Mouse (Mus musculus) neural tube, embryonic 11.5 days (tissue): ENCODE results near the gene Crybg2. TPM values are rescaled to one million over a fixed set of nuclear protein-coding genes. Genes with fewer than 3 reads are reported as not detected.

Experiments
- ATAC-seq: fragments of 200-750 bp; cut with Nextera tagmentation; 2 replicates; pipeline ENCODE4 v1.8.0; 2017; ENCODE audit warnings: moderate number of reproducible peaks, mild to moderate bottlenecking, moderate TSS enrichment, moderate library complexity; ENCODE audit not compliant: insufficient read depth, low FRiP score, low TSS enrichment
- DNase-seq: peaks from one replicate; pipeline ENCODE4 v3.0.0-alpha.2; 2015; ENCODE audit warnings: low spot score
- H3K27ac ChIP-seq: fragments of 300-500 bp; sonication (generic); 2 replicates; pipeline ENCODE4 v1.5.1; 2014; ENCODE audit warnings: low read depth, mild to moderate bottlenecking, low read length
- H3K27me3 ChIP-seq: fragments of 300-500 bp; sonication (generic); 2 replicates; pipeline ENCODE4 v1.6.1; 2014; ENCODE audit warnings: mild to moderate bottlenecking, low read length, mixed read lengths; ENCODE audit not compliant: control insufficient read depth, insufficient read depth
- H3K36me3 ChIP-seq: fragments of 300-500 bp; sonication (generic); 2 replicates; pipeline ENCODE4 v1.6.1; 2014; ENCODE audit warnings: mild to moderate bottlenecking, low read length, moderate library complexity, mixed read lengths; ENCODE audit not compliant: control insufficient read depth, insufficient read depth
- H3K4me1 ChIP-seq: fragments of 300-500 bp; sonication (generic); 2 replicates; pipeline ENCODE4 v1.6.1; 2014; ENCODE audit warnings: low read length, mixed read lengths; ENCODE audit not compliant: control insufficient read depth, insufficient read depth
- H3K4me2 ChIP-seq: fragments of 300-500 bp; sonication (generic); 2 replicates; pipeline ENCODE4 v1.6.1; 2014; ENCODE audit warnings: low read depth, mild to moderate bottlenecking, moderate library complexity
- H3K4me3 ChIP-seq: fragments of 300-500 bp; sonication (generic); 2 replicates; pipeline ENCODE4 v1.5.1; 2014; ENCODE audit warnings: low read depth, low read length
- H3K9ac ChIP-seq: fragments of 300-500 bp; sonication (generic); 2 replicates; pipeline ENCODE4 v1.6.1; 2014; ENCODE audit warnings: mild to moderate bottlenecking, low read length
- H3K9me3 ChIP-seq: fragments of 300-500 bp; sonication (generic); 2 replicates; pipeline ENCODE4 v1.6.1; 2016; ENCODE audit warnings: low read length; ENCODE audit not compliant: control insufficient read depth
- WGBS: fragments of 180-500 bp; shearing (Covaris S2); extraction: QIAGEN DNeasy Blood & Tissue Kit; methylation state at CpG from one replicate; pipeline ENCODE4 v1.1.7; 2014; 5-methylcytosine and 5-hydroxymethylcytosine counted together
- polyA plus RNA-seq: library from polyadenylated mRNA; unstranded; fragments of >200 nt; fragmentation: Nextera tagmentation; extraction: Ambion mirVana; gene quantifications from 2 replicates; pipeline ENCODE4 v1.2.1, GENCODE M21; 2014

The Crybg2 gene
- polyA plus RNA-seq, 1 experiment from 2014 or later, result 0.53 TPM

- H3K4me1 ChIP-seq, result peaks cover 14% of the 10 kb centered on the region
- H3K27ac ChIP-seq, result no peak overlapping the region
- no peaks in the 10 kb centered on the region for H3K9me3 ChIP-seq
- no peak overlapping the region for H3K4me2 ChIP-seq
- ATAC-seq (no peak), DNase-seq (no peak)
- H3K36me3 ChIP-seq, result no peaks in the 10 kb centered on the region
- WGBS, result 90% methylated on average over 15 of the region's 15 CpGs
- H3K4me3 ChIP-seq, result no peak overlapping the region
- H3K9ac ChIP-seq, result no peak overlapping the region
- no peaks in the 10 kb centered on the region for H3K27me3 ChIP-seq
Measured at GRCm38 (mm10) chr4:134125383-134126060, 64.9 kb downstream of the Crybg2 start.

DNA sequence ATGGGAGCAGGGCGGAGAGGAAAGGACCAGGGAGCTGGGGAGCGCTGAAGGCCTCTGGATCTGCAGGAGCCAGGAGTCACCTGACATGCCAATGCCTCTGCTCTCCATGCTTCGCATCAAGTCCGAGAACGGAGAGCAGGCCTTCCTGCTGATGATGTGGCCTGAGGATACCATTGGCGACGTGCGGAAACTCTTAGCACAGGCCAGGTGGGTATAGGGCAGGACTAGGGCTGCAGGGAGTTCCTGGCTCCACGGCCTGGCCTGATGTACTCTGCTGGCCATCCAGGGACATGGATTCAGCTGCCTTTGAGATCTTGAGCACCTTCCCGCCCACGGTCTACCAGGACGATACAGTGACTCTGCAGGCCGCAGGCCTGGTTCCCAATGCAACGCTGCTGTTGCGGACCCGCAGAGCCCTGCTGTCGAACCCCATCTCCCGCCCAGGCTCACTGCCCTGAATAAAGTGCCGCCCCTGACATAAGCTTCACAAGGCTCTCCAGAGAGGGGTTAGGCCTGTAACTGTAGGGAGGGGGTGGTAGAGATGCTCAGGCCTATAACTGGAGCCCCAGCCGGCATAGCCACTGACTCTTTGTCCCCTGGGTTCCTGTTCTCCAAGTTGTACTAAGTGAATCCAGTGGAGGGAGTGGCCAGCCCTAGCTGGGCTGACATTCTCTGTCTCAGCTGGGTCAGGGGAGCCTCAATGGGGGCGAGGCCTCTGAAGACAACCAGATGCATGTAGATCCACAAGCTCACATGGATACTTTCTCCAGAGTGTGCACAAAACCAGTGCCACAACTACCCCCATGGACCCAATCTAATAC is 65.9 kb downstream of the Crybg2 start:
- no peak overlapping the region for H3K4me2 ChIP-seq
- no peak overlapping the region for H3K4me3 ChIP-seq
- DNase-seq (no peak), ATAC-seq (no peak)
- H3K9me3 ChIP-seq, result no peaks in the 10 kb centered on the region
- WGBS, result 89% methylated on average over 21 of the region's 21 CpGs
- H3K36me3 ChIP-seq, result no peaks in the 10 kb centered on the region
- no peaks in the 10 kb centered on the region for H3K27me3 ChIP-seq
- H3K4me1 ChIP-seq, result peaks cover 14% of the 10 kb centered on the region
- H3K27ac ChIP-seq, result no peak overlapping the region
- H3K9ac ChIP-seq, result no peak overlapping the region

- WGBS, result 93% methylated on average over 7 of the region's 7 CpGs
- Histone ChIP-seq H3K4me3 (no peak overlapping the region), H3K9ac (no peak overlapping the region)
Measured at GRCm38 (mm10) chr4:134127121-134127455, 66.5 kb downstream of the Crybg2 start.

GRCm38 (mm10) chr4:134127793-134128192 is 67.2 kb downstream of the Crybg2 start:
- H3K9me3 ChIP-seq, result no peaks in the 10 kb centered on the region
- H3K27me3 ChIP-seq, result no peaks in the 10 kb centered on the region
- WGBS, result 67% methylated on average over 8 of the region's 8 CpGs
- ATAC-seq, result no peak
- H3K36me3 ChIP-seq, result peaks cover 3% of the 10 kb centered on the region; the same call in 1 of the 2 replicates
- H3K4me1 ChIP-seq, result peaks cover 14% of the 10 kb centered on the region
- H3K4me2 ChIP-seq, result peak overlapping the region; percentile 84
- H3K9ac ChIP-seq, result peak overlapping the region; percentile 84
- no peak overlapping the region for H3K27ac ChIP-seq
- H3K4me3 ChIP-seq, result peak overlapping the region; percentile 84
- DNase-seq, result no peak

More at GRCm38 (mm10) chr4:134127121-134127455, 66.5 kb downstream of the Crybg2 start:
- H3K4me1 ChIP-seq, result peaks cover 14% of the 10 kb centered on the region
- DNase-seq (no peak), ATAC-seq (no peak)
- H3K27me3 ChIP-seq, result no peaks in the 10 kb centered on the region
- no peaks in the 10 kb centered on the region for H3K9me3 ChIP-seq
- no peaks in the 10 kb centered on the region; the same call in 1 of the 2 replicates for H3K36me3 ChIP-seq
- no peak overlapping the region for H3K27ac ChIP-seq
- no peak overlapping the region for H3K4me2 ChIP-seq

GRCm38 (mm10) chr4:134128221-134128982 is 67.8 kb downstream of the Crybg2 start, which contains the start of gene Sh3bgrl3:
Gene Sh3bgrl3 (minus strand): TSS chr4:134128789.
- H3K4me3 ChIP-seq, result peak within 1 kb of the TSS; percentile 84
- DNase-seq (peak; percentile 92), ATAC-seq (peak; percentile 92)
- no peaks in the 10 kb centered on the region for H3K27me3 ChIP-seq
- H3K27ac ChIP-seq, result peak within 1 kb of the TSS; percentile 24; the same call in 1 of the 2 replicates
- WGBS, result under 1% methylated on average over 45 of the region's 50 CpGs
- H3K9ac ChIP-seq, result peak within 1 kb of the TSS; percentile 84
- H3K4me2 ChIP-seq, result peak within 1 kb of the TSS; percentile 84
- peaks cover 3% of the 10 kb centered on the region; the same call in 1 of the 2 replicates for H3K36me3 ChIP-seq
- peaks cover 14% of the 10 kb centered on the region for H3K4me1 ChIP-seq
- H3K9me3 ChIP-seq, result no peaks in the 10 kb centered on the region

DNA sequence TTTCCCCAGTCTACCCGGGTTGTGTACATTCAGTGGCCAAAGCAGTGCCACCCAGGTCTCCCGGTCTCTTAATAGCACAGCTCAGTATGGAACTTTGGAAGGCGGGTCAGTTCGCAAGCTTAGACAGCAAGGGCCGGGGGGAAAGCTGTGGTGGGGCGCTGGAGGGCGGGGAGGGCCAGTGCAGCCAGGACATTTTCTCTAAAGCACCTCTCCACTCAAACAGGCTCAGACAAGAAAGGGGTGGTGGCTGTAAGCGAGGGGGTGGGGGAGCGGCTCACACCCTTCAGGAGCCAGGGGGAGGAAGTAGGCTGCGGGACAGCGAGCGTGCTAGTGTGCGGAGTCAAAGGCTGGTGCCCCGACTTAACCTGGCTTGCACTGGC is 68.4 kb downstream of the Crybg2 start:
- Histone ChIP-seq H3K4me1 (peaks cover 14% of the 10 kb centered on the region), H3K4me3 (peak overlapping the region; percentile 84), H3K4me2 (peak overlapping the region; percentile 84), H3K27me3 (no peaks in the 10 kb centered on the region), H3K27ac (no peak overlapping the region), H3K9ac (peak overlapping the region; percentile 84), H3K9me3 (no peaks in the 10 kb centered on the region), H3K36me3 (peaks cover 3% of the 10 kb centered on the region; the same call in 1 of the 2 replicates)
- ATAC-seq, result peak; percentile 48
- no peak for DNase-seq
- 5% methylated on average over 14 of the region's 14 CpGs for WGBS

DNA sequence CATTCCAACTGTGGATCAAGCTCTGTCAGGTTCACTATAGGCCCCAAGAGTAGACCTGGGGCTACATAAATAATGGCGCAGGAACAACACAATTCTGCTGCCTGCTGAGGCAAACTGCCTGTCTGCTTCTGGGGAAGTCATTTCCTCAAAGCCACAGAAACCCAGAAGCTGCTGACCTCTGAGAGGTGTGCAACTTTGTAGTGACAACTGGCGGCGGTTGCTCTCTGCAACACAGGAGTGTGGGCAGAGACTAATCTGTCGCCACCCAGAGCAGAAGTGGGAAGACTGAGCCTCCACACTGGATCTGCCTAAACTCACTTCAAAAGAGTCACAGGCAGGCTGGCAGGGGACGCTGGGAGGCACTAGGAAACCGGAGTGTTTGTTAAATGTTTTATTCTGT is 68.9 kb downstream of the Crybg2 start:
- H3K27me3 ChIP-seq, result no peaks in the 10 kb centered on the region
- ATAC-seq, result no peak
- no peak overlapping the region for H3K27ac ChIP-seq
- H3K4me2 ChIP-seq, result peak overlapping the region; percentile 84; the same call in 1 of the 2 replicates
- no peaks in the 10 kb centered on the region for H3K9me3 ChIP-seq
- peak overlapping the region; percentile 84 for H3K4me3 ChIP-seq
- no peak for DNase-seq
- peaks cover 14% of the 10 kb centered on the region for H3K4me1 ChIP-seq
- H3K9ac ChIP-seq, result no peak overlapping the region
- WGBS, result 40% methylated on average over 6 of the region's 6 CpGs
- peaks cover 3% of the 10 kb centered on the region; the same call in 1 of the 2 replicates for H3K36me3 ChIP-seq

- 93% methylated on average over 3 of the region's 3 CpGs for WGBS
- H3K9ac ChIP-seq, result no peak overlapping the region
Measured at GRCm38 (mm10) chr4:134132117-134132516, 71.5 kb downstream of the Crybg2 start.

More at GRCm38 (mm10) chr4:134132117-134132516, 71.5 kb downstream of the Crybg2 start:
- no peak for ATAC-seq
- H3K9me3 ChIP-seq, result no peaks in the 10 kb centered on the region
- peaks cover 3% of the 10 kb centered on the region; the same call in 1 of the 2 replicates for H3K36me3 ChIP-seq
- H3K4me1 ChIP-seq, result peaks cover 14% of the 10 kb centered on the region
- H3K27ac ChIP-seq, result no peak overlapping the region
- no peak overlapping the region for H3K4me2 ChIP-seq
- DNase-seq, result no peak
- H3K4me3 ChIP-seq, result no peak overlapping the region
- H3K27me3 ChIP-seq, result no peaks in the 10 kb centered on the region
